Mouse (Mus musculus): ENCODE measurements around the gene Fam170b.

GRCm38 (mm10) chr14:32871963-32872362 is 38.2 kb downstream of the Fam170b start:
- TF ChIP-seq CTCF (conservative IDR thresholded peaks at IDR 0.05; ENCODE audit: insufficient read depth, insufficient read length, low read depth, low read length) (no peak), POLR2A (IDR thresholded peaks at IDR 0.05; ENCODE audit: low read depth, low read length) (no peak)
